Mouse (Mus musculus): ENCODE data around the gene Cdhr3.

DNA sequence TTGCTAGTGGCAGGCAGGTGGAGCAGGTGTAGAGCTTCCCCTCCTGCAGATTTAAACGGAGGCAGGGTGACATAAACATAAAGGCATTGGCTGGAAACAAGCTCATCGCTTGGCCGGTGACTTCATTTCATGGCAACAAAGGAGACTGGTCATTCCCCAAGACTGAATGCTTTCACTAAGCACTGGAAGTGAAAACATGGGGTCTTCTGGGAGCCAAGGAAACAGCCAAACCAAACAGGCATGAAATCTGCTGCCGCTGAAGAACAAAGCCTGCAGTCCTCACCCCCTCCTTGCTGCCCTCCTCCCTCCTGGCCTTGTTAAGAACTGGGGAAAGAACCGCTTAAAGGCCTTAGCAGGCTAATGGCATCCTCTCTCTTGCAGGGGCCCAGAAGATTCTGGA lies 6.5 kb downstream of the Cdhr3 start:
- no peak for TF ChIP-seq POLR2A (IDR thresholded peaks at IDR 0.05; ENCODE audit: borderline replicate concordance, extremely low read depth, low read depth, low read length)
- TF ChIP-seq CTCF (IDR thresholded peaks at IDR 0.05; ENCODE audit: insufficient read depth, low read length): no peak

All from lung, adult 2 months (tissue).